ENCODE assay signal across 8 mouse cellular contexts in the genomic region with DNA sequence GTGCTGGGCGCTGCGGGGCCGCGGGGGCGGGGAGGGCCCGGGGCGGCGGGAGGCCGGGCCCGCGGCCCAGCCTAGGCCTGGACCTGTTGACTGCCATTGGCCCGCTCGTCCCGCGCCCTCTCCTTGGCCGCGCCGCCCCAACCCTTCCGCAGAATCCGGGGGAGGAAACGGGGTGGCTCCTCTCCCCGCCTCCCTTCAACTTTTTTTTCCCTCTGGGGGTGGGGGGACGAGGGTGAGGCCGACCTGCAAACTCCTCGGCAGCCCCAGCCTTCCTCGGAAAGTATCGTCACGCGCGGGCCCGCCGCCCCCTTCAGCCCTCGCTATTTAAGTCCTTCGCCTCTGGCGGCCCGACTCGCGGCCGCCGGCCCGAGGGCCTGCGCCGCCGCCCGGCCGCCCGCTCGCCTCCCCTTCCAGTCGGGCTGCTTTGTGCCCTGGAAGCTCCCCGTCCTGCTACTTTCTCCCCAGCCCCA. TPM values are rescaled to one million over a fixed set of nuclear protein-coding genes. Genes with fewer than 3 reads are reported as not detected.
DNase-seq lines count a peak whose midpoint lies in the region; ATAC-seq and TF ChIP-seq lines count a peak whose summit lies in the region.

No protein-coding gene starts in this region.

- peaks cover 66% of the 10 kb centered on the region for H3K4me1 ChIP-seq in forebrain, embryonic 10.5 days
- peaks cover 13% of the 10 kb centered on the region for H3K4me1 ChIP-seq in heart, embryonic 15.5 days (replicated peaks)
- peaks cover 12% of the 10 kb centered on the region; the same call in 1 of the 2 replicates for H3K4me1 ChIP-seq in liver, postnatal 0 days (ENCODE audit: insufficient read depth)
- peaks cover 54% of the 10 kb centered on the region for H3K4me1 ChIP-seq in neural tube, embryonic 13.5 days (replicated peaks)
- peaks cover 10% of the 10 kb centered on the region for H3K4me1 ChIP-seq in testis, adult 2 months (ENCODE audit: control insufficient read depth, insufficient read depth, low read length)

- no peak for TF ChIP-seq EP300 in liver, postnatal 0 days (IDR thresholded peaks at IDR 0.05; ENCODE audit: low read depth)

- H3K9me3 ChIP-seq in forebrain, embryonic 10.5 days, result no peaks in the 10 kb centered on the region
- no peaks in the 10 kb centered on the region for H3K9me3 ChIP-seq in heart, embryonic 15.5 days (replicated peaks)
- H3K9me3 ChIP-seq in liver, postnatal 0 days (ENCODE audit: low read length), result no peaks in the 10 kb centered on the region
- no peaks in the 10 kb centered on the region for H3K9me3 ChIP-seq in neural tube, embryonic 13.5 days

- peak; percentile 98 for DNase-seq in brain, embryonic 14.5 days (ENCODE audit: low read depth)
- DNase-seq in forebrain, embryonic 10.5 days (ENCODE audit: extremely low spot score, low spot score), result peak; percentile 93
- peak; percentile 94 to 99 for DNase-seq in kidney, postnatal 25 days
- DNase-seq in liver, postnatal 0 days, result peak; percentile 91

- H3K27ac ChIP-seq in forebrain, embryonic 10.5 days, result peak overlapping the region; percentile 99
- H3K27ac ChIP-seq in heart, embryonic 15.5 days, result peak overlapping the region; percentile 99
- peak overlapping the region; percentile 100 for H3K27ac ChIP-seq in liver, postnatal 0 days (ENCODE audit: low read depth)
- H3K27ac ChIP-seq in neural tube, embryonic 13.5 days (replicated peaks), result peak overlapping the region; percentile 100
- H3K27ac ChIP-seq in testis, adult 2 months (ENCODE audit: control insufficient read depth, insufficient read depth, low read depth, low read length), result peak overlapping the region; percentile 99

- ATAC-seq in CD4-positive, CD25-positive, alpha-beta regulatory T cell, adult 4 months, result peak; percentile 79
- peak; percentile 95 for ATAC-seq in heart, embryonic 15.5 days (replicated peaks; ENCODE audit: insufficient number of reproducible peaks, insufficient read depth, low FRiP score, low read depth)
- ATAC-seq in liver, postnatal 0 days, result peak; percentile 93
- ATAC-seq in neural tube, embryonic 13.5 days (ENCODE audit: low read depth), result peak; percentile 94

- H3K9ac ChIP-seq in heart, embryonic 15.5 days, result peak overlapping the region; percentile 84
- H3K9ac ChIP-seq in liver, postnatal 0 days (replicated peaks), result peak overlapping the region; percentile 91
- peak overlapping the region; percentile 93 for H3K9ac ChIP-seq in neural tube, embryonic 13.5 days

- H3K4me3 ChIP-seq in forebrain, embryonic 10.5 days, result peak overlapping the region; percentile 93
- H3K4me3 ChIP-seq in heart, embryonic 15.5 days, result peak overlapping the region; percentile 65
- peak overlapping the region; percentile 81 for H3K4me3 ChIP-seq in liver, postnatal 0 days (ENCODE audit: low read depth, low read length)
- H3K4me3 ChIP-seq in neural tube, embryonic 13.5 days, result peak overlapping the region; percentile 56
- H3K4me3 ChIP-seq in testis, adult 2 months (ENCODE audit: control insufficient read depth, low read depth, low read length), result peak overlapping the region; percentile 97

- no peak for TF ChIP-seq CTCF in brain, embryonic 14.5 days (IDR thresholded peaks at IDR 0.05; ENCODE audit: borderline replicate concordance, extremely low read depth, insufficient read depth, insufficient read length)
- TF ChIP-seq CTCF in liver, postnatal 0 days (IDR thresholded peaks at IDR 0.05; ENCODE audit: low read depth), result no peak
- no peak for TF ChIP-seq CTCF in testis, adult 2 months (IDR thresholded peaks at IDR 0.05; ENCODE audit: control insufficient read depth, insufficient read depth, insufficient replicate concordance, low read depth, low read length)

- H3K36me3 ChIP-seq in forebrain, embryonic 10.5 days (replicated peaks), result no peaks in the 10 kb centered on the region
- no peaks in the 10 kb centered on the region for H3K36me3 ChIP-seq in heart, embryonic 15.5 days
- no peaks in the 10 kb centered on the region for H3K36me3 ChIP-seq in liver, postnatal 0 days (replicated peaks; ENCODE audit: insufficient read depth, low read length)
- H3K36me3 ChIP-seq in neural tube, embryonic 13.5 days, result no peaks in the 10 kb centered on the region
- no peaks in the 10 kb centered on the region for H3K36me3 ChIP-seq in testis, adult 2 months (ENCODE audit: control insufficient read depth, insufficient read depth, low read length)

- under 1% methylated on average over 35 of the region's 50 CpGs for WGBS in forebrain, embryonic 10.5 days
- WGBS in heart, embryonic 15.5 days, result under 1% methylated on average over 44 of the region's 50 CpGs
- WGBS in liver, postnatal 0 days (ENCODE audit: insufficient replicate concordance), result 4% methylated on average over 34 of the region's 50 CpGs
- 0% methylated on average over 30 of the region's 50 CpGs for WGBS in neural tube, embryonic 13.5 days

- no peaks in the 10 kb centered on the region for H3K27me3 ChIP-seq in forebrain, embryonic 10.5 days (ENCODE audit: poor library complexity, severe bottlenecking)
- no peaks in the 10 kb centered on the region for H3K27me3 ChIP-seq in heart, embryonic 15.5 days
- no peaks in the 10 kb centered on the region for H3K27me3 ChIP-seq in liver, postnatal 0 days (ENCODE audit: insufficient read depth, low read length)
- H3K27me3 ChIP-seq in neural tube, embryonic 13.5 days, result no peaks in the 10 kb centered on the region
- H3K27me3 ChIP-seq in testis, adult 2 months (ENCODE audit: control insufficient read depth, insufficient read depth, low read length), result no peaks in the 10 kb centered on the region

- TF ChIP-seq POLR2A in brain, embryonic 14.5 days (IDR thresholded peaks at IDR 0.05; ENCODE audit: borderline replicate concordance, extremely low read depth, insufficient read depth, insufficient read length, poor library complexity, severe bottlenecking), result peak; percentile 81
- peak; percentile 70; the same call in 1 of the 2 replicates for TF ChIP-seq POLR2A in testis, adult 2 months (IDR thresholded peaks at IDR 0.05; ENCODE audit: control insufficient read depth, low read depth, low read length)

- H3K4me2 ChIP-seq in heart, embryonic 15.5 days, result peak overlapping the region; percentile 91
- peak overlapping the region; percentile 91 for H3K4me2 ChIP-seq in liver, postnatal 0 days (ENCODE audit: low read depth, low read length)
- H3K4me2 ChIP-seq in neural tube, embryonic 13.5 days, result peak overlapping the region; percentile 94

RNA-seq across cellular contexts. Expression of a gene that starts 1.8 kb away (rescaled TPM):
- polyA plus RNA-seq in CD4-positive, CD25-positive, alpha-beta regulatory T cell, adult 4 months (2017; shearing (Covaris generic)), result 10 to 100 TPM; 34.9 to 41.4 TPM
- polyA plus RNA-seq in brain, embryonic 14.5 days (2012; rRNA removed), result 41.1 and 49.4 TPM in 2 replicates
- polyA plus RNA-seq in forebrain, embryonic 10.5 days (2016; fragmentation: Nextera tagmentation; extraction: Ambion mirVana), result 65.0 and 68.0 TPM in 2 replicates
- polyA plus RNA-seq in heart, embryonic 15.5 days (2015; fragmentation: Nextera tagmentation; extraction: Ambion mirVana), result 35.1 and 36.0 TPM in 2 replicates
- polyA plus RNA-seq in liver, postnatal 0 days (2015; fragmentation: Nextera tagmentation; extraction: Ambion mirVana), result 20.7 and 22.4 TPM in 2 replicates
- 62.3 and 63.1 TPM in 2 replicates for polyA plus RNA-seq in neural tube, embryonic 13.5 days (2015; fragmentation: Nextera tagmentation; extraction: Ambion mirVana)
- polyA plus RNA-seq in testis, adult 2 months (2012; rRNA removed), result 155 and 165 TPM in 2 replicates

RNA-seq across cellular contexts. Expression of a gene that starts 8.0 kb away (rescaled TPM):
- polyA plus RNA-seq in CD4-positive, CD25-positive, alpha-beta regulatory T cell, adult 4 months (2017; shearing (Covaris generic)), result under 1 TPM in 1 of 2 experiments, not detected in 1; 0.74 TPM
- polyA plus RNA-seq in brain, embryonic 14.5 days (2012; rRNA removed), result 25.4 and 33.5 TPM in 2 replicates
- 16.0 and 17.2 TPM in 2 replicates for polyA plus RNA-seq in forebrain, embryonic 10.5 days (2016; fragmentation: Nextera tagmentation; extraction: Ambion mirVana)
- 4.8 and 5.3 TPM in 2 replicates for polyA plus RNA-seq in heart, embryonic 15.5 days (2015; fragmentation: Nextera tagmentation; extraction: Ambion mirVana)
- polyA plus RNA-seq in liver, postnatal 0 days (2015; fragmentation: Nextera tagmentation; extraction: Ambion mirVana), result 0.15 and 0.25 TPM in 2 replicates
- 8.2 and 9.2 TPM in 2 replicates for polyA plus RNA-seq in neural tube, embryonic 13.5 days (2015; fragmentation: Nextera tagmentation; extraction: Ambion mirVana)
- 0.06 and 0.23 TPM in 2 replicates for polyA plus RNA-seq in testis, adult 2 months (2012; rRNA removed)

RNA-seq across cellular contexts. Expression of a gene that starts 19.3 kb away (rescaled TPM):
- polyA plus RNA-seq in CD4-positive, CD25-positive, alpha-beta regulatory T cell, adult 4 months (2017; shearing (Covaris generic)), result 1 to 10 TPM; 2.0 to 2.1 TPM
- polyA plus RNA-seq in brain, embryonic 14.5 days (2012; rRNA removed), result 5.5 and 6.1 TPM in 2 replicates
- polyA plus RNA-seq in forebrain, embryonic 10.5 days (2016; fragmentation: Nextera tagmentation; extraction: Ambion mirVana), result 13.8 and 17.9 TPM in 2 replicates
- polyA plus RNA-seq in heart, embryonic 15.5 days (2015; fragmentation: Nextera tagmentation; extraction: Ambion mirVana), result 11.6 and 13.2 TPM in 2 replicates
- 0.76 and 0.99 TPM in 2 replicates for polyA plus RNA-seq in liver, postnatal 0 days (2015; fragmentation: Nextera tagmentation; extraction: Ambion mirVana)
- 8.8 and 12.3 TPM in 2 replicates for polyA plus RNA-seq in neural tube, embryonic 13.5 days (2015; fragmentation: Nextera tagmentation; extraction: Ambion mirVana)
- polyA plus RNA-seq in testis, adult 2 months (2012; rRNA removed), result 0.07 and 0.29 TPM in 2 replicates

Comparison
In these comparisons a context has a peak if more than half of its experiments do, and no peak if none do; other contexts are left out.
1. Peak in every context shown above with its lines: DNase-seq, ATAC-seq, H3K4me3 ChIP-seq and H3K27ac ChIP-seq.